Mouse (Mus musculus): ENCODE data around the gene Tmem169. TPM values are rescaled to one million over a fixed set of nuclear protein-coding genes. Genes with fewer than 3 reads are reported as not detected.

Tmem169 gene
- polyA plus RNA-seq, 1 experiment from 2014 or later = 37.8 TPM

DNA sequence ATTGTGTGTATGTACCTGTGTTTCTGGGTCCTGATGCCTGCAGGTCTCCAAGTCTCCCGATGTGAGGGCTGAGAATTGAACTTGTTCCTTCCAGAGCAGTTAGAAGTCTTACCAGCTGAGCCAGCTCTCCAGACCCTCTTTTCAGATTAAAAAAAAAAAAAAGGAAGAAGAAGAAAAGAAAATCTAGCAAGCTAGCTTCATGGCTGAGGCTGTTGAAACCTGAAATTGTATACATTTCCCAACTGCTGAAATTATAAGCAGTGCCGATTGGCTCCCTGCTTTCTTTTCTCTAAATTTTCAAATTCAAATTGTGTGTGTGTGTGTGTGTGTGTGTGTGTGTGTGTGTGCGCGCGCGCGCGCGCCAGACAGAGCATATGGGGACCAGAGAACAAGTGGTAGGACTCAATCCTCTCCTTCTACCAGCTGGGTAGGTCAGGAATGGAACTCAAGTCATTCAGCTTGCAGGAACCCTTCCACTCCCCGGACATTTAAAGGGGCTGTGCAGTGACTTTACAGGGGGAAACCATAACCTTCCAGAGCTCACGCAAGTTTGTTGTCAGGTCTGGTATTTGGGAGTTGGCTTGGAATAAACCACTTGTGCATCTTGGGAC lies 30.2 kb upstream of the Tmem169 start:
- Histone ChIP-seq H3K27ac (peak overlapping the region; percentile 16; the same call in 1 of the 2 replicates), H3K36me3 (replicated peaks) (no peaks in the 10 kb centered on the region), H3K9ac (no peak overlapping the region), H3K4me2 (peak overlapping the region; percentile 52), H3K4me1 (peaks cover 20% of the 10 kb centered on the region), H3K4me3 (peak overlapping the region; percentile 48), H3K9me3 (no peaks in the 10 kb centered on the region), H3K27me3 (replicated peaks) (no peaks in the 10 kb centered on the region)
- ATAC-seq (replicated peaks) = peak; percentile 31
- 39% methylated on average over 11 of the region's 11 CpGs for WGBS

DNA sequence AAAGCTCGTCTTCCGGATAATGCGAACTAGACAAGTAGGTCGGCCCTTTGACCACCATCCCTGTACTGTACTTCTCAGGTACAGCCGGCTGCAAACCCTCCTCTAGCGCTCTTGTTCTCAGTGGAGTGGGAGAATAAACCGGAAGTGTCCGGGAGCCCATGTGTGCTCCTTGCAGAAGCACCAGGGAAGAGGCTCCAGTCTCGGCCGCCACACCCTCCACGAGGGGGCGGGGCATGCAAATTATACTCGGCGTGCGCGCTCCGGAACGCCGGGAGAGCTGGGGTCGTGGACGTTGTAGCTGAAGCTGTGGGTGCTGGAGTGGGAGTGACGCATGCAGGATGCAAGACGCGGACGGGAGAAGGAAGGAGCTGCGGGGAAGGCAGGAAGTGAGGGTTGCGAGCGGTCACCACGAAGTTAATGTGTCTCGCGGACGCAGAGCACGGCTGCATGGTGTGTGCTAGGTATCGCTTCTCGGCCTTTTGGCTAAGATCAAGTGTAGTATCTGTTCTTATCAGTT lies 29.6 kb upstream of the Tmem169 start:
- peak; percentile 92 for ATAC-seq (replicated peaks)
- Histone ChIP-seq H3K9ac (peak overlapping the region; percentile 52), H3K4me1 (peaks cover 24% of the 10 kb centered on the region), H3K4me3 (peak overlapping the region; percentile 48), H3K36me3 (replicated peaks) (no peaks in the 10 kb centered on the region), H3K4me2 (peak overlapping the region; percentile 52), H3K27ac (peak overlapping the region; percentile 89), H3K9me3 (no peaks in the 10 kb centered on the region), H3K27me3 (replicated peaks) (no peaks in the 10 kb centered on the region)
- WGBS = 1% methylated on average over 35 of the region's 35 CpGs

DNA sequence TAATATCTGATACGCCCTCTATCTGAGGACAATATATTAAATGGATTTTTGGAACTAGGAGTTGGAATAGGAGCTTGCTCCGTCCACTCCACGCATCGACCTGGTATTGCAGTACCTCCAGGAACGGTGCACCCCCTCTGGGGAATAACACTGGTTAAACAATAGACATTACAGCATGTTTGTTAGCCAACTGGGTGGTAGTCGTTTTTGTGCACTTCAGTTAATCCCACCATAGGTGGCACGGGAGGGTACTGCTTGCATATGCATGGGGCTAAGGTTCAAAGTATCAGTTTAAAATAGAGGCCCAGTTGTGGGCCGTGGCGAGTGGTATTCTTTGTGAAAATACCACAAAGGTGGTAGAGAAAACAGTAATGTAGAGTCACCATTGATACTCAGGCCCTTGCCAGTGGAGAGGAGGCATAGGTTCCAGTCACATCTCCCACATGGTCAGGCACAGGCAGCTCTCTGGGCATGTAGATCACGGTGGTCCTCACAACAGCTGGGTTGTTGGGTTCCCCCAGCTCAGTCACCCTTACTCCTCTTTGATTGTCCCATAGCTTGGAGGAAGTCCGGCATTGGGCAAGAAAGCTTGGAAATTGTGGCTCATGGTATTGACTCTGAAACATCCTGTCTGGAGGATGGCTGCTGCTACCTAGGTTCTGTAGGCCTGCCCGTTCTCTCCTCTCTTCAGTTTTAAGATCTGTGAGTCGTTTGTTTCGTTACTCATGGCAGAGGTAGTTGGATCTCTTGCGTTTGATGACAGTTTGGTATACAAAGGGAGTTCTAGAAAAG lies 28.9 kb upstream of the Tmem169 start:
- peak overlapping the region; percentile 89 for H3K27ac ChIP-seq
- H3K9me3 ChIP-seq = no peaks in the 10 kb centered on the region
- peak overlapping the region; percentile 48 for H3K4me3 ChIP-seq
- peak overlapping the region; percentile 52 for H3K4me2 ChIP-seq
- H3K27me3 ChIP-seq (replicated peaks) = no peaks in the 10 kb centered on the region
- 2% methylated on average over 15 of the region's 15 CpGs for WGBS
- peak overlapping the region; percentile 52 for H3K9ac ChIP-seq
- H3K36me3 ChIP-seq (replicated peaks) = no peaks in the 10 kb centered on the region
- peak; percentile 85 for ATAC-seq (replicated peaks)
- H3K4me1 ChIP-seq = peaks cover 25% of the 10 kb centered on the region

DNA sequence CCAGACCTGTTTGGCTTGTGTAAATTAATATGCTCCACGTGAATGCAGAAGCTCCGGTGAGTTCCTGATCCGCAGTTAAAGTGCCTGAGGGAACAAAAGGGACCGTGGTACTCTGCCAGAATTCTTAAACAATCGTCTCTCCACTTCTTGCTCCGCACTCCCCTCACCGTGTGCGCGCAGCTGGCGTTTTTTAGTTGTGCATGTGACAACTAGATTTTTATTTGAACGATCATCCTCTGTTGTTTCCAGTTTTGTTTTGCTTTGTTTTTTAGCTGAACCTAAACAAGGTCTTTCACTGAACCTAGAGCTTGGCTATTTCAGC lies 28.4 kb upstream of the Tmem169 start:
- Histone ChIP-seq H3K4me1 (peaks cover 25% of the 10 kb centered on the region), H3K9me3 (no peaks in the 10 kb centered on the region), H3K27ac (peak overlapping the region; percentile 89), H3K4me2 (peak overlapping the region; percentile 52), H3K4me3 (peak overlapping the region; percentile 48), H3K9ac (no peak overlapping the region; the same call in 1 of the 2 replicates), H3K36me3 (replicated peaks) (no peaks in the 10 kb centered on the region), H3K27me3 (replicated peaks) (no peaks in the 10 kb centered on the region)
- 0 out of 2 replicates have a peak, but pooled peaks have one; percentile 5 for ATAC-seq (replicated peaks)
- WGBS = 12% methylated on average over 11 of the region's 11 CpGs

DNA sequence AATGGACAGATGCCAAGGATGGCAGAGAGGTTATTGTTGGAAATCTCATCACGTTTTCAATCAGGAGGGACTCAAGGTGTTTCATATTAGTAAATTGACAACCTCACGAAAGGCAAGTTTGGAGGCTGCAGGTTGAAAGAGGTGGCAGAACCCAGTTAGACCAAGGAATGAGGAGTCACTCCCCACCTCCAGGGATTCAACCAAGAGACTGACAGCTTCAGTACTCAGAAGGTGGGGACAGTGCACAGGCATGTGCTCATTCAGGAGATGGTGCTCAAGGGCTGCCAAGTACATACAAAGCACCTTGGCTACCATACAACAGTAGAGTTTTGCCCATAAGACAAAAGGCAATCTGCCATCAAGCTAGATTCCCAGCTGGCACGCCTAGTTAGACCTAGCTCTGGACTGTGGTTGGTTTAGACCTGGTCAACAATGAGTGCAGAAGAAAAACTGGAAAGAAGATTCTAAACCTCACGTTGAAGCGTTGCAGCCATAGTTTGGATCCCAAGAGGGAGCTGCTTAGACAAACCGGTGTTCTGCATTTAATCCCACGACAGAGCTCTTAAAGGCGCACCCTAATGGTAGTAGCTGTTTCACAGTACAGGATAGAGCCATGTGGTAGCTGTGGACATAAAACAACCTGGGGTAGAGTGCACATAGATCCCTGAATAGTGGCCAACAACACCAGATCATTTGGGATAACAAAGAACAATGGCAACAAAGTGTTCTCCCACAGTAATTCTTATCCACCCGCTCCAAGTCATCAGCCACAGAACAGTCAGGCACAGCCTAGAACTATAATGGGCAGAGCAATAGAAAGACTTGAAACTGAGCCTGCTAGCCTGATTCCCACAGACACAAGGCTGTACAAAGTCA lies 27.6 kb upstream of the Tmem169 start:
- no peak for ATAC-seq (replicated peaks)
- no peak overlapping the region for H3K9ac ChIP-seq
- H3K9me3 ChIP-seq = no peaks in the 10 kb centered on the region
- peaks cover 25% of the 10 kb centered on the region for H3K4me1 ChIP-seq
- no peaks in the 10 kb centered on the region for H3K36me3 ChIP-seq (replicated peaks)
- no peaks in the 10 kb centered on the region for H3K27me3 ChIP-seq (replicated peaks)
- peak overlapping the region; percentile 52 for H3K4me2 ChIP-seq
- WGBS = 77% methylated on average over 9 of the region's 9 CpGs
- peak overlapping the region; percentile 89 for H3K27ac ChIP-seq
- H3K4me3 ChIP-seq = peak overlapping the region; percentile 48

DNA sequence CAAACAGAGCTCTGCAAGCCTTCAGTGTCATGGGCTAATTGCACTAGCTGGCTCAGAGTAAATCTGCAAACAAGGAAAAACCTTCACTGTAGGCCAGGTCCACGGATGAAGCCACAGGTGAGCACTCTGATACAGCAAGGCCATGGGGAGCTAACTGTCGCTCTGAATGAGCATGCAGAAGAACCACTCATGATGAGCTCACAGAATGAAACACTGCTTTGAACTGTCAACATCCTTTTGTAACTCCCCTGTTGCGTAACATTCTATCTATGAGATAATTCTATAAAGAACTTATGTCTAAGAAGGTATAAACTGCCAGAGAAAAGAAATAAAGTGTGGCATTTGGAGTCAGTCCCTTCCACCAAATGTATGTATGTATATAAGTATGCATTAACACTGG lies 21.1 kb upstream of the Tmem169 start:
- no peaks in the 10 kb centered on the region for H3K36me3 ChIP-seq (replicated peaks)

DNA sequence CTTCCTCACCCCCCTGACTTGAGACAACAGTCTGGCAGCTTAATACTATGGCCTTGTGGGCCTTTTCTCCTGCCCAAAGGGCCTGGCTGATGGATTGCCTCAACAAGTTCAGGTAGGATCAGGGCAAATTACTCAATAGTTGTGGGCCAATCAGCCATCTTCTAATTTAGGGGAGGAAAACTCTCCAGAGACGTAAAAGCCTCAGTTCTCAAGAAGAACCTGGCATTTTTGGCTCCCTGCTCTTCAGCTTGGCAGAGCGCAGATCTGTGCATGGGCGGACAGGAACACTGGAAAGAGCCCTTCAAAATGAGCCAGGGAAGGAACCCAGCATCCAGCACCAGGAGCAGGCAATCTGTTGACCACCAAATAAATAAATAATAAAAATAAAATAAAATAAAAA lies 6.1 kb upstream of the Tmem169 start:
- ATAC-seq (replicated peaks) = no peak
- Histone ChIP-seq H3K4me2 (no peak overlapping the region), H3K4me1 (no peaks in the 10 kb centered on the region), H3K9me3 (no peaks in the 10 kb centered on the region; the same call in 1 of the 2 replicates), H3K27me3 (replicated peaks) (no peaks in the 10 kb centered on the region), H3K36me3 (replicated peaks) (no peaks in the 10 kb centered on the region), H3K4me3 (no peak overlapping the region), H3K27ac (no peak overlapping the region), H3K9ac (no peak overlapping the region)
- WGBS = 94% methylated on average over 3 of the region's 3 CpGs

More for the DNA sequence above, 21.1 kb upstream of the Tmem169 start:
- 94% methylated on average over 3 of the region's 3 CpGs for WGBS
- H3K4me3 ChIP-seq = no peak overlapping the region
- no peak for ATAC-seq (replicated peaks)
- no peak overlapping the region for H3K27ac ChIP-seq
- H3K27me3 ChIP-seq (replicated peaks) = no peaks in the 10 kb centered on the region
- no peak overlapping the region for H3K9ac ChIP-seq
- H3K9me3 ChIP-seq = no peaks in the 10 kb centered on the region
- peaks cover 5% of the 10 kb centered on the region; the same call in 1 of the 2 replicates for H3K4me1 ChIP-seq
- no peak overlapping the region for H3K4me2 ChIP-seq

DNA sequence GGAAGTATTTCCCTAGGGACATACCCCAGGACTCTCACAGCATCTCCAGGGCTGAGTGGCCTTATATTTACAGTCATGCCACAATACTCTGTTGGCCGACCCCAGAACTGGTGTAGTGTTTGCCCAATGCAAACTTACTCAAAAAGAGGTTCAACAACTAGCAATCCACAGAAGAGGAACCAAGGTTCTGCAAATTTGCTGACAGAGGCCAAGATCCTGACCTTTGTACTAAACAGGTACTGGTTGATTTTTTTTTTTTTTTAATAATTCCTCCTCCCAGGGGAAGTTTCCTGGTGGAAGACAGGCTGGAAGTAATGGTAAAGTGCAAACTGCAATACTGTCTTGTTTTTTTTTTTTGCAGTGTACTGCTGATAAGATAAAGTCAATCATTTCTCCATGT lies 1.6 kb upstream of the Tmem169 start:
- Histone ChIP-seq H3K4me1 (peaks cover 28% of the 10 kb centered on the region), H3K27ac (no peak overlapping the region), H3K4me2 (no peak overlapping the region), H3K36me3 (replicated peaks) (no peaks in the 10 kb centered on the region), H3K4me3 (no peak overlapping the region), H3K27me3 (replicated peaks) (no peaks in the 10 kb centered on the region), H3K9ac (no peak overlapping the region), H3K9me3 (no peaks in the 10 kb centered on the region)
- ATAC-seq (replicated peaks) = no peak
- WGBS = 82% methylated on average over 1 of the region's 1 CpGs

DNA sequence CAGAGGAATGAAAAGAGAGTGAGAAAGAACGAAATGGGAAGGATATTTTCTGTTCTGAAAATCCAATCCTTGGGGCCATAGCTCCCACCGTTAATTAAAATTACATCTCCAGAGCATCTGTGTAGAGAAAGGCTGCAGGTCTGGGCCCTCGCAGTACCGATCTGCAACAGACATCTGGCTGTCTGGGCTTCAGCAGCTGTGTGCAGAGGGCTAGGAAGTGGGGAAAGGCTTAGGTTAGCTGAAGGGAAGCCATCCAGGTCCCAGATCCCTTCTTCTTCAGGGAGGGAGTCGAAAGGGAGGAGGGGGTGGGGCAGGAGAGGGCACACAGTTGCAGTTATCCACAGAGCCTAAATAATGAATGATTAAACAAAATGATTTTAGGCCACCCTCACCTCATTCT lies 370 bp downstream of the Tmem169 start:
- peak overlapping the region; percentile 97 for H3K4me2 ChIP-seq
- H3K9ac ChIP-seq = peak overlapping the region; percentile 64
- no peaks in the 10 kb centered on the region for H3K36me3 ChIP-seq (replicated peaks)
- H3K9me3 ChIP-seq = no peaks in the 10 kb centered on the region
- WGBS = 3% methylated on average over 5 of the region's 5 CpGs
- peaks cover 30% of the 10 kb centered on the region for H3K4me1 ChIP-seq
- H3K27me3 ChIP-seq (replicated peaks) = no peaks in the 10 kb centered on the region
- ATAC-seq (replicated peaks) = peak; percentile 77
- peak overlapping the region; percentile 85 for H3K27ac ChIP-seq
- H3K4me3 ChIP-seq = peak overlapping the region; percentile 49

DNA sequence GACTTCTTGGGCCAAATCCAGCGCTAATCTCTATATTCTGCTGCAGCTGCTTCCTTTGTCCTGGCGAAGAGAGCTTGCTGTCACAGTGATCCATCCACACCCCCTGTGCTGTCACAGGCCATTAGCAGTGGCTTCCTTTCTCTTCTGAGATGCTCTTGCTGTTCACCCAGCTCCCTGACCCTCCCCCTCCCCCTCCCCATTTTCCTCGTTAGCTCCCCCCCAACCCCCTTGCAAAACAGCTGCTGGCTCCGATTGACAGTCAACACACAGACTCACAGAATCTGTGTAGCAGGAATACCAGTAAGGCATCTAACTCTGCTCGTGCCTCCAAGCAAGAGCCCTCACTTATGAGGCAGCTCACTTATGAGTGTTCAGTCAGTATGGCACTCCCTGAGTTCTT lies 2.7 kb downstream of the Tmem169 start:
- no peaks in the 10 kb centered on the region for H3K9me3 ChIP-seq
- H3K27ac ChIP-seq = peak overlapping the region; percentile 85
- H3K36me3 ChIP-seq (replicated peaks) = no peaks in the 10 kb centered on the region
- ATAC-seq (replicated peaks) = peak; percentile 51
- 5% methylated on average over 5 of the region's 5 CpGs for WGBS
- 0 out of 2 replicates have a peak overlapping the region, but pooled peaks have one; percentile 49 for H3K4me3 ChIP-seq
- no peaks in the 10 kb centered on the region for H3K27me3 ChIP-seq (replicated peaks)
- H3K4me2 ChIP-seq = peak overlapping the region; percentile 97
- H3K4me1 ChIP-seq = peaks cover 30% of the 10 kb centered on the region
- H3K9ac ChIP-seq = peak overlapping the region; percentile 16; the same call in 1 of the 2 replicates

DNA sequence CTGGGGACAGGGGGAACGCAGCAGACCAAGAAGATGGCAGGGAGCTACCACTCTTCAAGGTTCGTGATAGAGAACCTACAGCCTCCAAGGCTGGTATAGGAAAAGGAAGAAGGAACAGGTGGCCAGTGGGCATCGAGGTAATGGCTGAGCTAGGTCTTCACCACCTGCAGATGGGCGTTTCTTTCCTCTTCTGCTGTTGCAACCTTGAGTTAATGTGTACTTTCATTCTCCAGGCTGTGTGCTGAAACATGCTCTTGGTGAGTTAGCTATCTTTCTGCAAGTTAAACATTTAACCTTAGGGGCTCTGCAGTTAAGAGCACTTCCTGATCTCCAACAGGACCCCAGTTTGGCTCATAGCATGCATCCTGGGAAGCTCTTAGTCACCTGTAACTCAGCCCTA lies 3.7 kb downstream of the Tmem169 start:
- no peak overlapping the region for H3K4me3 ChIP-seq

More for the DNA sequence above, 3.7 kb downstream of the Tmem169 start:
- no peaks in the 10 kb centered on the region for H3K36me3 ChIP-seq (replicated peaks)
- no peaks in the 10 kb centered on the region for H3K9me3 ChIP-seq
- no peak overlapping the region for H3K9ac ChIP-seq
- ATAC-seq (replicated peaks) = no peak
- H3K4me2 ChIP-seq = no peak overlapping the region
- peak overlapping the region; percentile 85 for H3K27ac ChIP-seq
- peaks cover 30% of the 10 kb centered on the region for H3K4me1 ChIP-seq
- WGBS = 89% methylated on average over 4 of the region's 4 CpGs
- no peaks in the 10 kb centered on the region for H3K27me3 ChIP-seq (replicated peaks)

All from midbrain, embryonic 15.5 days (tissue).